ENCODE assay signal across 18 mouse cellular contexts in the genomic region with DNA sequence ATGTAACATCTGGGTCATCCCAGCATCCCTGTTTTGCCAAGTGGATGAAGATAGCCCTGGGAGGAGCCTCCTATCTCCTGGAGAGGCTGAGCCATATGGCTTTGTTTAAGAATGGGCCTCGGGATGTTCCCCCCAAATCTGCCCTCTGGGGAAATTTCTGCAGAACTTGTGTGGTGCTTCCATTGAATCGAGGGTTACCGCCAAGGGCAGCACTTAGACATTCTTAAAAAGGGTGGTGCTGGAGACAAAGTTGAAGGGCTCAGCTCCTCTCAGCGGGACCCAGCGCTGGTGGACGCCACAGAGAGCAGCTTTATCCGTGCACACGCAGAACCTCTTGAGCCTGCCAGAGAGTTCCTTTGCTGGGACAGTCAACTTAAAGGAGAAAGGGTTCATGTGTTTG.
A peak's percentile ranks its signal among the peaks of the same experiment; 100 is the strongest.
DNase-seq lines count a peak whose midpoint lies in the region; ATAC-seq lines count a peak whose summit lies in the region.
"Had no signal": no experiment of that assay in that cellular context is flagged by ENCODE, and none has a peak within 500 bp of the region (broad histone marks: within the 10 kb centered on the region; RNA-seq: fewer than 3 reads in every experiment).

No protein-coding gene starts in this region.

- no peaks in the 10 kb centered on the region for H3K27me3 ChIP-seq in hindbrain, embryonic 13.5 days
- no peaks in the 10 kb centered on the region for H3K27me3 ChIP-seq in hindbrain, embryonic 14.5 days (ENCODE audit: control insufficient read depth, insufficient read depth, low read length)
- no peaks in the 10 kb centered on the region for H3K27me3 ChIP-seq in lung, embryonic 16.5 days (ENCODE audit: control insufficient read depth, insufficient read depth, low read depth, low read length)
- no peaks in the 10 kb centered on the region for H3K27me3 ChIP-seq in embryonic facial prominence, embryonic 13.5 days
- H3K27me3 ChIP-seq: forebrain, embryonic 13.5 days; heart, embryonic 12.5 days; liver, embryonic 15.5 days; stomach, embryonic 15.5 days had no signal

- no peak for DNase-seq in hindbrain, embryonic 14.5 days (ENCODE audit: low spot score)
- no peak for DNase-seq in lung, adult 18-20 months
- DNase-seq in ES-CJ7 (ENCODE audit: low read depth, low spot score) = peak; percentile 80
- no peak for DNase-seq in left cerebral cortex, postnatal 4 days
- no peak for DNase-seq in left cerebral cortex, adult 11 months (ENCODE audit: low spot score)
- DNase-seq: adrenal gland, postnatal 25 days; cerebellum, adult 9-10 months; gastrocnemius, postnatal 36 days; heart, postnatal 36 days; layer of hippocampus, postnatal 36 days; right cerebral cortex, postnatal 14 days had no signal

- H3K4me1 ChIP-seq in hindbrain, embryonic 13.5 days (replicated peaks) = peaks cover 83% of the 10 kb centered on the region
- peaks cover 38% of the 10 kb centered on the region for H3K4me1 ChIP-seq in hindbrain, embryonic 14.5 days (replicated peaks; ENCODE audit: control insufficient read depth, insufficient read depth, low read length)
- peaks cover 59% of the 10 kb centered on the region for H3K4me1 ChIP-seq in lung, embryonic 16.5 days (replicated peaks; ENCODE audit: control insufficient read depth, insufficient read depth, low read length)
- H3K4me1 ChIP-seq in embryonic facial prominence, embryonic 13.5 days = peaks cover 55% of the 10 kb centered on the region

- H3K9ac ChIP-seq in hindbrain, embryonic 13.5 days = no peak overlapping the region
- no peak overlapping the region for H3K9ac ChIP-seq in hindbrain, embryonic 14.5 days
- H3K9ac ChIP-seq in lung, embryonic 16.5 days (ENCODE audit: low read length) = no peak overlapping the region
- no peak overlapping the region for H3K9ac ChIP-seq in embryonic facial prominence, embryonic 13.5 days
- H3K9ac ChIP-seq: forebrain, embryonic 13.5 days; heart, embryonic 12.5 days; liver, embryonic 15.5 days; stomach, embryonic 15.5 days had no signal

- intact Hi-C loops in left cerebral cortex, postnatal 4 days (cut with DNase I) = no loop called here

- peak overlapping the region; percentile 79 for H3K27ac ChIP-seq in hindbrain, embryonic 13.5 days
- no peak overlapping the region for H3K27ac ChIP-seq in hindbrain, embryonic 14.5 days
- H3K27ac ChIP-seq in lung, embryonic 16.5 days (ENCODE audit: low read length) = peak overlapping the region; percentile 58
- peak overlapping the region; percentile 4; the same call in 1 of the 2 replicates for H3K27ac ChIP-seq in embryonic facial prominence, embryonic 13.5 days
- H3K27ac ChIP-seq: forebrain, embryonic 13.5 days; liver, embryonic 15.5 days; stomach, embryonic 15.5 days had no signal

- H3K4me2 ChIP-seq in hindbrain, embryonic 13.5 days = no peak overlapping the region
- no peak overlapping the region for H3K4me2 ChIP-seq in hindbrain, embryonic 14.5 days (replicated peaks)
- H3K4me2 ChIP-seq in lung, embryonic 16.5 days (ENCODE audit: low read depth, low read length) = no peak overlapping the region
- no peak overlapping the region for H3K4me2 ChIP-seq in embryonic facial prominence, embryonic 13.5 days
- H3K4me2 ChIP-seq: forebrain, embryonic 13.5 days; heart, embryonic 12.5 days; liver, embryonic 15.5 days; stomach, embryonic 15.5 days had no signal

- H3K36me3 ChIP-seq in hindbrain, embryonic 13.5 days = no peaks in the 10 kb centered on the region
- no peaks in the 10 kb centered on the region for H3K36me3 ChIP-seq in hindbrain, embryonic 14.5 days (replicated peaks; ENCODE audit: control insufficient read depth, insufficient read depth)
- H3K36me3 ChIP-seq in lung, embryonic 16.5 days (ENCODE audit: control insufficient read depth, insufficient read depth, low read length) = no peaks in the 10 kb centered on the region
- no peaks in the 10 kb centered on the region for H3K36me3 ChIP-seq in embryonic facial prominence, embryonic 13.5 days
- H3K36me3 ChIP-seq: heart, embryonic 12.5 days; liver, embryonic 15.5 days; stomach, embryonic 15.5 days had no signal

- no peaks in the 10 kb centered on the region for H3K9me3 ChIP-seq in hindbrain, embryonic 13.5 days
- no peaks in the 10 kb centered on the region for H3K9me3 ChIP-seq in hindbrain, embryonic 14.5 days (ENCODE audit: control insufficient read depth, low read length)
- H3K9me3 ChIP-seq in lung, embryonic 16.5 days (ENCODE audit: control insufficient read depth, low read length) = no peaks in the 10 kb centered on the region
- H3K9me3 ChIP-seq in embryonic facial prominence, embryonic 13.5 days = no peaks in the 10 kb centered on the region
- H3K9me3 ChIP-seq: forebrain, embryonic 13.5 days; heart, embryonic 12.5 days; liver, embryonic 15.5 days; stomach, embryonic 15.5 days had no signal

- ATAC-seq in hindbrain, embryonic 13.5 days (ENCODE audit: low FRiP score) = no peak
- ATAC-seq in hindbrain, embryonic 14.5 days (ENCODE audit: low FRiP score) = no peak
- peak; percentile 25; the same call in 1 of the 2 replicates for ATAC-seq in lung, embryonic 16.5 days (ENCODE audit: low read depth)
- ATAC-seq in embryonic facial prominence, embryonic 13.5 days (ENCODE audit: insufficient number of reproducible peaks, insufficient read depth, low FRiP score, low TSS enrichment, low read depth) = no peak
- ATAC-seq: forebrain, embryonic 13.5 days had no signal

- no peak overlapping the region for H3K4me3 ChIP-seq in hindbrain, embryonic 13.5 days
- H3K4me3 ChIP-seq in hindbrain, embryonic 14.5 days (replicated peaks; ENCODE audit: low read length) = no peak overlapping the region
- no peak overlapping the region for H3K4me3 ChIP-seq in lung, embryonic 16.5 days (ENCODE audit: low read length)
- no peak overlapping the region for H3K4me3 ChIP-seq in embryonic facial prominence, embryonic 13.5 days
- H3K4me3 ChIP-seq: forebrain, embryonic 13.5 days; heart, embryonic 12.5 days; liver, embryonic 15.5 days; stomach, embryonic 15.5 days had no signal

- 76% methylated on average over 8 of the region's 8 CpGs for WGBS in hindbrain, embryonic 13.5 days
- 74% methylated on average over 8 of the region's 8 CpGs for WGBS in hindbrain, embryonic 14.5 days
- 54% methylated on average over 8 of the region's 8 CpGs for WGBS in lung, embryonic 16.5 days
- 56% methylated on average over 8 of the region's 8 CpGs for WGBS in embryonic facial prominence, embryonic 13.5 days
